Mouse (Mus musculus) lung, adult 2 months (tissue): ENCODE data around the gene Tnnc1.

Experiments used
- CTCF ChIP-seq: fragments of 200-500 bp; IDR thresholded peaks from 2 replicates; pipeline ENCODE4 v1.5.1; 2011; ENCODE audit warnings: mild to moderate bottlenecking, low read length, control low read depth; ENCODE audit not compliant: insufficient read depth
- POLR2A ChIP-seq: fragments of 200-500 bp; IDR thresholded peaks from 2 replicates; pipeline ENCODE4 v1.6.1; 2011; ENCODE audit warnings: low read depth, mild to moderate bottlenecking, control low read depth, low read length, borderline replicate concordance; ENCODE audit errors: extremely low read depth

GRCm38 (mm10) chr14:31245946-31246345, 37.8 kb downstream of the Tnnc1 start:
- TF ChIP-seq CTCF, result no peak
- TF ChIP-seq POLR2A, result no peak
